Mouse (Mus musculus): ENCODE data around the gene Exoc6. TPM values are rescaled to one million over a fixed set of nuclear protein-coding genes. Genes with fewer than 3 reads are reported as not detected.

The Exoc6 gene
- polyA plus RNA-seq, 1 experiment from 2014 or later, result 13.7 TPM

- H3K4me3 ChIP-seq (ENCODE audit: low read length), result no peak overlapping the region
- H3K4me2 ChIP-seq (ENCODE audit: low read depth, low read length), result no peak overlapping the region
- H3K9me3 ChIP-seq (ENCODE audit: control insufficient read depth, low read length), result no peaks in the 10 kb centered on the region
- WGBS, result 15% methylated on average over 9 of the region's 9 CpGs
- no peaks in the 10 kb centered on the region for H3K4me1 ChIP-seq (replicated peaks; ENCODE audit: control insufficient read depth, insufficient read depth, low read length)
- H3K27ac ChIP-seq (ENCODE audit: low read length), result no peak overlapping the region
- H3K27me3 ChIP-seq (ENCODE audit: control insufficient read depth, insufficient read depth, low read depth, low read length), result no peaks in the 10 kb centered on the region
- H3K9ac ChIP-seq (ENCODE audit: low read length), result no peak overlapping the region
- H3K36me3 ChIP-seq (ENCODE audit: control insufficient read depth, insufficient read depth, low read length), result no peaks in the 10 kb centered on the region
- ATAC-seq (ENCODE audit: low read depth), result no peak
Measured at GRCm38 (mm10) chr19:37656441-37656840, 106.2 kb downstream of the Exoc6 start.

DNA sequence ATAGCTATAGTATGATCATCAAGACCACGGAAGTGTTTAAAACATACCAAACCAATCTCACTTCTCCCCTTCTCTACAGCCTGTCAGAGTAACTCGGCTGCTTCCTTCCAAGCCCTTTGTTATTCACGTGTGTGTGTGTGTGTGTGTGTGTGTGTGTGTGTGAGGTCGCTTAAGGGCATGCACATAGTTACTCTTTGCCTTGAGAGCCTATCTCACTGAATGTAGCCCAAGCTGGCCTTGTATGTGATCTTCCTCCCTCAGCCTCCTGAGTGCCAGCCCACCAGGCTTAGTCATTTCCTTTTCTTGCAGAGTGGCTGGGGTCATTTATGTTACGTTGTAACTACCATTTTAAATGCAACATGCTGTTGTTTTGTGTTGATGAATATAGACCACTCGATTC is 115.0 kb downstream of the Exoc6 start:
- Histone ChIP-seq H3K27ac (ENCODE audit: low read length) (no peak overlapping the region), H3K4me3 (ENCODE audit: low read length) (no peak overlapping the region), H3K4me1 (replicated peaks; ENCODE audit: control insufficient read depth, insufficient read depth, low read length) (no peaks in the 10 kb centered on the region), H3K9me3 (ENCODE audit: control insufficient read depth, low read length) (no peaks in the 10 kb centered on the region), H3K27me3 (ENCODE audit: control insufficient read depth, insufficient read depth, low read depth, low read length) (no peaks in the 10 kb centered on the region), H3K36me3 (ENCODE audit: control insufficient read depth, insufficient read depth, low read length) (no peaks in the 10 kb centered on the region), H3K9ac (ENCODE audit: low read length) (no peak overlapping the region), H3K4me2 (ENCODE audit: low read depth, low read length) (no peak overlapping the region)
- 63% methylated on average over 6 of the region's 6 CpGs for WGBS
- no peak for ATAC-seq (ENCODE audit: low read depth)

GRCm38 (mm10) chr19:37667855-37668594 is 117.8 kb downstream of the Exoc6 start:
- Histone ChIP-seq H3K27ac (ENCODE audit: low read length) (no peak overlapping the region), H3K27me3 (ENCODE audit: control insufficient read depth, insufficient read depth, low read depth, low read length) (no peaks in the 10 kb centered on the region), H3K9ac (ENCODE audit: low read length) (no peak overlapping the region), H3K4me2 (ENCODE audit: low read depth, low read length) (no peak overlapping the region), H3K9me3 (ENCODE audit: control insufficient read depth, low read length) (no peaks in the 10 kb centered on the region), H3K36me3 (ENCODE audit: control insufficient read depth, insufficient read depth, low read length) (no peaks in the 10 kb centered on the region), H3K4me3 (ENCODE audit: low read length) (no peak overlapping the region), H3K4me1 (replicated peaks; ENCODE audit: control insufficient read depth, insufficient read depth, low read length) (no peaks in the 10 kb centered on the region)
- no peak for ATAC-seq (ENCODE audit: low read depth)
- WGBS, result 55% methylated on average over 13 of the region's 13 CpGs

GRCm38 (mm10) chr19:37668657-37669056 is 118.4 kb downstream of the Exoc6 start:
- ATAC-seq (ENCODE audit: low read depth), result no peak
- H3K4me3 ChIP-seq (ENCODE audit: low read length), result no peak overlapping the region
- H3K27ac ChIP-seq (ENCODE audit: low read length), result no peak overlapping the region
- no peaks in the 10 kb centered on the region for H3K9me3 ChIP-seq (ENCODE audit: control insufficient read depth, low read length)
- WGBS, result 84% methylated on average over 5 of the region's 5 CpGs
- no peak overlapping the region for H3K4me2 ChIP-seq (ENCODE audit: low read depth, low read length)
- H3K9ac ChIP-seq (ENCODE audit: low read length), result no peak overlapping the region
- no peaks in the 10 kb centered on the region for H3K27me3 ChIP-seq (ENCODE audit: control insufficient read depth, insufficient read depth, low read depth, low read length)
- no peaks in the 10 kb centered on the region for H3K4me1 ChIP-seq (replicated peaks; ENCODE audit: control insufficient read depth, insufficient read depth, low read length)
- H3K36me3 ChIP-seq (ENCODE audit: control insufficient read depth, insufficient read depth, low read length), result no peaks in the 10 kb centered on the region

DNA sequence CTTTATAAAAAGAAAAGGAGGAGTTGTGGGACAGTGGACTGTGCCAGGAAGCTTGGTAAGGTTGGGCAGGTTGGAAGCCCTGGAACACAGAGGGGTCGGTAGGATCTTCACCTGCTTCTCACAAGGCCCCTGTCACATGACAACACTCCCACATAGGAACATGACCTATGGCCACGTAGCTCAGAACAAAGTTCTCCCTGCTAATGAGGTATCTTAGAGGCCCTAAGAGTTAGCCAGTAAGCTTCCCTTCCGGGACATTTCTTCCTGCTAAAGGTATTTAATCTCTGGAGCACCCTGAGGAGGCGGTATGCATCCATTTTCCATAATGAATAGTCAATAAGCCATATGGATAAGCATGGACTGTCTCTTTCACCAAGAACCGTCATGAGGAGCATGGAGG is 119.3 kb downstream of the Exoc6 start:
- H3K27me3 ChIP-seq (ENCODE audit: control insufficient read depth, insufficient read depth, low read depth, low read length), result no peaks in the 10 kb centered on the region
- no peak overlapping the region for H3K4me3 ChIP-seq (ENCODE audit: low read length)
- H3K4me2 ChIP-seq (ENCODE audit: low read depth, low read length), result no peak overlapping the region
- H3K27ac ChIP-seq (ENCODE audit: low read length), result no peak overlapping the region
- no peak overlapping the region for H3K9ac ChIP-seq (ENCODE audit: low read length)
- H3K4me1 ChIP-seq (replicated peaks; ENCODE audit: control insufficient read depth, insufficient read depth, low read length), result no peaks in the 10 kb centered on the region
- H3K9me3 ChIP-seq (ENCODE audit: control insufficient read depth, low read length), result no peaks in the 10 kb centered on the region
- no peaks in the 10 kb centered on the region for H3K36me3 ChIP-seq (ENCODE audit: control insufficient read depth, insufficient read depth, low read length)
- WGBS, result 86% methylated on average over 5 of the region's 5 CpGs
- no peak for ATAC-seq (ENCODE audit: low read depth)

DNA sequence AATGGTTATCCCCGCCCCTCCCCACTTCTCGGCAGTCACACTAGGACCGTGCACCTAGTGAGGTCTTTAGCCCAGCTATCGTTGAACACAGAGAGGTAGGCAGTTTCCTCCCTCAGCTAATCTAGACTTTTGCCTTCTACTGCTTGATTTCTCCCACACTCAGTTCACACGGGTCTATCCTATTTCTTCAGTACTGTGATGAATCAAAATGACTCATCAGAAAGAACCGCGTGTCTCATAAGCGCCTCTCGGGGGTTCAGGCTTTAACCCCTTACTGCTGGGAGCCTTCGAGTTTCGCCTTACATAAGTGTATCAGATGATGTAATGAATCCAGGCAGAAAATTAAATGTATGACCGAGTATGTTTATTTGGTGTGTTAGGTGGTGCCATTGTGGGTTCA is 123.2 kb downstream of the Exoc6 start:
- WGBS, result 39% methylated on average over 12 of the region's 12 CpGs
- no peak for ATAC-seq (ENCODE audit: low read depth)
- H3K27ac ChIP-seq (ENCODE audit: low read length), result no peak overlapping the region

DNA sequence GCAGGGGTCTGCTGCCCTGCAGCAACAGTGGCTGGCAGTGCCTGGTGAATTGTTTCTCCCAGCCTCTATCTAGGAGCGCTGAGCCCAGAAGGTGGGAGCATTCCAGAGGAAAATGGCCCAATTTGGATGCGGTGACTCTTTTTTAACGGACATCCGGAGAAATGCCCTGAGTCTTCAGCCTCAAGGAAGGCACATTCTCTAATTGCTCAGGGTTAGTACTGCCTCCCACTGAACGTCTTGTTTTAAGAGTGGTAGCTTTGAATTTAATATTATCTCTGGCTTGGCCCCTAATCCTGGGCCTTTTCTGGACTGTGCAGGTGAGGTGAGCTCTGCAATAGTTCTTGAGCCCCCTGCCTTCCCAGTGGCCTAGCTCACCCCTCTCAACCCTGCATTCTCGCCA is 135.1 kb downstream of the Exoc6 start, which contains the start of gene Cyp26c1:
Gene Cyp26c1, plus strand, starts transcription at position 301 of the 400 bp plus-strand sequence.
- Histone ChIP-seq H3K4me2 (ENCODE audit: low read depth, low read length) (no peak within 1 kb of the TSS), H3K4me3 (ENCODE audit: low read length) (no peak within 1 kb of the TSS), H3K9ac (ENCODE audit: low read length) (no peak within 1 kb of the TSS), H3K27me3 (ENCODE audit: control insufficient read depth, insufficient read depth, low read depth, low read length) (peaks cover 75% of the 10 kb centered on the region), H3K27ac (ENCODE audit: low read length) (no peak within 1 kb of the TSS), H3K36me3 (ENCODE audit: control insufficient read depth, insufficient read depth, low read length) (no peaks in the 10 kb centered on the region), H3K4me1 (replicated peaks; ENCODE audit: control insufficient read depth, insufficient read depth, low read length) (no peaks in the 10 kb centered on the region), H3K9me3 (ENCODE audit: control insufficient read depth, low read length) (no peaks in the 10 kb centered on the region)
- no peak for ATAC-seq (ENCODE audit: low read depth)
- 22% methylated on average over 6 of the region's 6 CpGs for WGBS

More for the DNA sequence above, 123.2 kb downstream of the Exoc6 start:
- no peak overlapping the region for H3K9ac ChIP-seq (ENCODE audit: low read length)
- H3K4me1 ChIP-seq (replicated peaks; ENCODE audit: control insufficient read depth, insufficient read depth, low read length), result no peaks in the 10 kb centered on the region
- H3K4me3 ChIP-seq (ENCODE audit: low read length), result no peak overlapping the region
- H3K4me2 ChIP-seq (ENCODE audit: low read depth, low read length), result no peak overlapping the region
- H3K9me3 ChIP-seq (ENCODE audit: control insufficient read depth, low read length), result no peaks in the 10 kb centered on the region
- H3K36me3 ChIP-seq (ENCODE audit: control insufficient read depth, insufficient read depth, low read length), result no peaks in the 10 kb centered on the region
- no peaks in the 10 kb centered on the region for H3K27me3 ChIP-seq (ENCODE audit: control insufficient read depth, insufficient read depth, low read depth, low read length)

- Histone ChIP-seq H3K4me2 (ENCODE audit: low read depth, low read length) (no peak overlapping the region), H3K9me3 (ENCODE audit: control insufficient read depth, low read length) (no peaks in the 10 kb centered on the region), H3K9ac (ENCODE audit: low read length) (no peak overlapping the region), H3K4me3 (ENCODE audit: low read length) (no peak overlapping the region), H3K4me1 (replicated peaks; ENCODE audit: control insufficient read depth, insufficient read depth, low read length) (no peaks in the 10 kb centered on the region), H3K27me3 (ENCODE audit: control insufficient read depth, insufficient read depth, low read depth, low read length) (peaks cover 86% of the 10 kb centered on the region), H3K27ac (ENCODE audit: low read length) (no peak overlapping the region), H3K36me3 (ENCODE audit: control insufficient read depth, insufficient read depth, low read length) (no peaks in the 10 kb centered on the region)
- no peak for ATAC-seq (ENCODE audit: low read depth)
- WGBS, result 15% methylated on average over 23 of the region's 23 CpGs
Measured at GRCm38 (mm10) chr19:37686347-37686746, 136.1 kb downstream of the Exoc6 start.

DNA sequence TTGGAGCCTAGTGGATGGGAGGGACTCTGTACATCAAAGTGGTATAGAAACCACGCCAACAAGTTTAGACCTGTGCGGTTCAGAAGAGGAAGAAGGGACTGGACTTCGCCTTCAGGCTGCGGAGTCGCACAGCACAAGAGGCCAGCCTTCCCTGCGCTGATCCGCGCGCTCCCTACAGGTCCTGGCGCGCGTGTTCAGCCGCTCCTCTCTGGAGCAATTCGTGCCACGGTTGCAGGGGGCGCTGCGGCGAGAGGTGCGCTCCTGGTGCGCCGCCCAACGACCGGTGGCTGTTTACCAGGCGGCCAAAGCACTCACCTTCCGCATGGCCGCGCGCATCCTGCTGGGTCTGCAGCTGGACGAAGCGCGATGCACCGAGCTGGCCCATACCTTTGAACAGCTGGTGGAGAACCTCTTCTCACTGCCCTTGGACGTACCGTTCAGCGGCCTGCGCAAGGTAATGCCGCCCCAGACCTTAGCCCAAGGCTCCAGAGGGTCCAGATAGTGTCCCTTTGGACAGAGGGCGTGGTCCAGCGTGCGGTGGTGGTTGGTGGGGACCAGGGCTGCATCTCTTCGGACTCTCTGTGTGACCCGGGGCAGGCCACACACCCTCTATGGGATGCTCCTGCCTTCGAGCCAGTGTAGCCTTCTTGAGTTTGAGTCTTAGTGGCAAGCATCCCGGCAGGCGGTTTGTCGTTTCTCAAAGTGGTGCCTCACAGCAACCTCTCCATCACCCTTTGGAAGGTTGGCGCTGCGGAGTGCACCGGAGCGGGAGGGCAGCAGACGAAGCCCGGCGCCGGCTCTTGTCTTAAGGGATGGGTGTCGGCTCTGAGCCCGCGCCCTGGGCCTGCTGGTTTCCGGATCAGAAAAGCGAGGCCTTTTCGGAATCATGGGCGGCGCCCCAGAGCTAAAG is 137.0 kb downstream of the Exoc6 start:
- no peak; the same call in 1 of the 2 replicates for ATAC-seq (ENCODE audit: low read depth)
- Histone ChIP-seq H3K4me2 (ENCODE audit: low read depth, low read length) (no peak overlapping the region), H3K9me3 (ENCODE audit: control insufficient read depth, low read length) (no peaks in the 10 kb centered on the region), H3K4me3 (ENCODE audit: low read length) (no peak overlapping the region), H3K4me1 (replicated peaks; ENCODE audit: control insufficient read depth, insufficient read depth, low read length) (no peaks in the 10 kb centered on the region), H3K27me3 (ENCODE audit: control insufficient read depth, insufficient read depth, low read depth, low read length) (peaks cover 94% of the 10 kb centered on the region), H3K27ac (ENCODE audit: low read length) (no peak overlapping the region), H3K36me3 (ENCODE audit: control insufficient read depth, insufficient read depth, low read length) (no peaks in the 10 kb centered on the region), H3K9ac (ENCODE audit: low read length) (no peak overlapping the region)
- WGBS, result 4% methylated on average over 61 of the region's 62 CpGs

Data from lung, embryonic 16.5 days (tissue).